Mouse (Mus musculus) MEL (cell line): Measurements from ENCODE around the gene Cyb5d1. TPM values are rescaled to one million over a fixed set of nuclear protein-coding genes. Genes with fewer than 3 reads are reported as not detected.

Experiments used
- DNase-seq: peaks from one replicate; pipeline ENCODE4 v3.0.0; 2011; ENCODE audit warnings: low read depth, low spot score
- H3K27ac ChIP-seq: 2 replicates; pipeline ENCODE4 v1.5.1; 2012; ENCODE audit warnings: low read depth, mild to moderate bottlenecking, control low read depth, low read length, moderate library complexity; ENCODE audit not compliant: control insufficient read depth
- H3K27me3 ChIP-seq, 2 experiments: fragments of 150-350 bp in 1 of 2; sonication (generic) in 1 of 2; 2 replicates each; pipeline ENCODE4 v1.6.1; 2012; ENCODE audit warnings: low read length in 2 of 2, mild to moderate bottlenecking in 2 of 2, improper control_type of control experiment in 1 of 2, moderate library complexity in 1 of 2; ENCODE audit not compliant: insufficient read depth in 2 of 2, control insufficient read depth in 1 of 2
- H3K36me3 ChIP-seq, 2 experiments: 2 replicates each; pipeline ENCODE4 v1.6.1; 2012 to 2014; ENCODE audit warnings: low read length in 2 of 2, improper control_type of control experiment in 1 of 2, inconsistent platforms in 1 of 2, mild to moderate bottlenecking in 1 of 2; ENCODE audit not compliant: insufficient read depth in 2 of 2, control insufficient read depth in 1 of 2
- H3K4me1 ChIP-seq, 2 experiments: fragments of 150-350 bp in 1 of 2; sonication (generic) in 1 of 2; 2 replicates each; pipeline ENCODE4 v1.6.1; 2012; ENCODE audit warnings: low read length in 2 of 2, improper control_type of control experiment in 1 of 2, mild to moderate bottlenecking in 1 of 2; ENCODE audit not compliant: insufficient read depth in 2 of 2, control insufficient read depth in 1 of 2
- H3K4me3 ChIP-seq, 2 experiments: fragments of 150-350 bp in 1 of 2; sonication (generic) in 1 of 2; 2 replicates each; pipeline ENCODE4 v1.5.1; 2012; ENCODE audit warnings: low read depth in 2 of 2, low read length in 2 of 2, mild to moderate bottlenecking in 2 of 2, moderate library complexity in 2 of 2, control low read depth in 1 of 2, improper control_type of control experiment in 1 of 2; ENCODE audit not compliant: control insufficient read depth in 1 of 2, insufficient read depth in 1 of 2
- H3K79me2 ChIP-seq: 2 replicates; pipeline ENCODE4 v1.6.1; 2012; ENCODE audit warnings: mild to moderate bottlenecking, low read length, moderate library complexity; ENCODE audit not compliant: control insufficient read depth, poor library complexity, insufficient read depth
- H3K9ac ChIP-seq: 2 replicates; pipeline ENCODE4 v1.6.1; 2012; ENCODE audit warnings: low read depth, mild to moderate bottlenecking, control low read depth, low read length, moderate library complexity; ENCODE audit not compliant: control insufficient read depth, poor library complexity, severe bottlenecking
- H3K9me3 ChIP-seq: fragments of 150-350 bp; sonication (generic); replicated peaks from 2 replicates; pipeline ENCODE4 v1.6.1; 2012; ENCODE audit warnings: mild to moderate bottlenecking, low read length, improper control_type of control experiment, moderate library complexity; ENCODE audit not compliant: insufficient read depth
- BHLHE40 ChIP-seq: IDR thresholded peaks from 2 replicates; pipeline ENCODE4 v1.6.1; 2012; ENCODE audit warnings: low read depth, mild to moderate bottlenecking, inconsistent platforms, low read length, improper control_type of control experiment, borderline replicate concordance
- CHD2 ChIP-seq: IDR thresholded peaks from 2 replicates; pipeline ENCODE4 v1.6.1; 2011; ENCODE audit warnings: low read length, improper control_type of control experiment
- CTCF ChIP-seq, 3 experiments: IDR thresholded peaks in 2 of 3; conservative IDR thresholded peaks in 1 of 3; 2 replicates each; pipeline ENCODE4 v1.5.1; 2011 to 2012; ENCODE audit warnings: low read length in 3 of 3, low read depth in 2 of 3, mild to moderate bottlenecking in 2 of 3, improper control_type of control experiment in 1 of 3, inconsistent platforms in 1 of 3, mixed read lengths in 1 of 3, moderate library complexity in 1 of 3; ENCODE audit not compliant: control insufficient read depth in 1 of 3, insufficient read depth in 1 of 3, poor library complexity in 1 of 3, severe bottlenecking in 1 of 3
- E2F4 ChIP-seq: IDR thresholded peaks from 2 replicates; pipeline ENCODE4 v1.6.1; 2011; ENCODE audit warnings: low read depth, low read length, improper control_type of control experiment, borderline replicate concordance
- ELF1 ChIP-seq: IDR thresholded peaks from 2 replicates; pipeline ENCODE4 v1.6.1; 2014; ENCODE audit warnings: low read depth, mild to moderate bottlenecking, inconsistent platforms, low read length, improper control_type of control experiment, moderate library complexity
- EP300 ChIP-seq, 2 experiments: IDR thresholded peaks; 2 replicates each; pipeline ENCODE4 v1.6.1; 2011; ENCODE audit warnings: improper control_type of control experiment in 2 of 2, low read length in 2 of 2, low read depth in 1 of 2, mild to moderate bottlenecking in 1 of 2
- ETS1 ChIP-seq: IDR thresholded peaks from 2 replicates; pipeline ENCODE4 v1.6.1; 2012; ENCODE audit warnings: low read depth, mild to moderate bottlenecking, inconsistent platforms, low read length, improper control_type of control experiment, moderate library complexity
- GABPA ChIP-seq: IDR thresholded peaks from 2 replicates; pipeline ENCODE4 v1.6.1; 2012; ENCODE audit warnings: low read depth, mild to moderate bottlenecking, inconsistent platforms, low read length, improper control_type of control experiment, moderate library complexity
- GATA1 ChIP-seq: IDR thresholded peaks from 2 replicates; pipeline ENCODE4 v1.6.1; 2011; ENCODE audit warnings: low read depth, low read length, improper control_type of control experiment
- JUND ChIP-seq: IDR thresholded peaks from 2 replicates; pipeline ENCODE4 v1.6.1; 2011; ENCODE audit warnings: low read depth, mild to moderate bottlenecking, improper control_type of control experiment, low read length
- KAT2A ChIP-seq: conservative IDR thresholded peaks from 2 replicates; pipeline ENCODE4 v1.6.1; 2012; ENCODE audit warnings: low read depth, low read length, improper control_type of control experiment, inconsistent platforms
- MAFK ChIP-seq: IDR thresholded peaks from 2 replicates; pipeline ENCODE4 v1.6.1; 2011; ENCODE audit warnings: low read depth, mild to moderate bottlenecking, low read length, improper control_type of control experiment, borderline replicate concordance
- MAX ChIP-seq: IDR thresholded peaks from 2 replicates; pipeline ENCODE4 v1.6.1; 2011; ENCODE audit warnings: low read length, improper control_type of control experiment
- MAZ ChIP-seq: IDR thresholded peaks from 2 replicates; pipeline ENCODE4 v1.6.1; 2012; ENCODE audit warnings: low read depth, mild to moderate bottlenecking, inconsistent platforms, low read length, improper control_type of control experiment
- MEF2A ChIP-seq: IDR thresholded peaks from 2 replicates; pipeline ENCODE4 v1.6.1; 2014; ENCODE audit warnings: low read depth, mild to moderate bottlenecking, inconsistent platforms, low read length, improper control_type of control experiment; ENCODE audit not compliant: poor library complexity, insufficient replicate concordance, severe bottlenecking; ENCODE audit errors: extremely low read depth
- MXI1 ChIP-seq: IDR thresholded peaks from 2 replicates; pipeline ENCODE4 v1.6.1; 2011; ENCODE audit warnings: mild to moderate bottlenecking, low read depth, low read length, improper control_type of control experiment
- MYB ChIP-seq: IDR thresholded peaks from 2 replicates; pipeline ENCODE4 v1.6.1; 2011; ENCODE audit warnings: mild to moderate bottlenecking, low read depth, low read length, improper control_type of control experiment
- NELFE ChIP-seq: IDR thresholded peaks from 2 replicates; pipeline ENCODE4 v1.6.1; 2011; ENCODE audit warnings: low read depth, low read length, improper control_type of control experiment
- POLR2A ChIP-seq, 2 experiments: IDR thresholded peaks; 2 replicates each; pipeline ENCODE4 v1.6.1; 2011 to 2012; ENCODE audit warnings: low read length in 2 of 2, mild to moderate bottlenecking in 2 of 2, control low read depth in 1 of 2, improper control_type of control experiment in 1 of 2, low read depth in 1 of 2, moderate library complexity in 1 of 2; ENCODE audit not compliant: control insufficient read depth in 1 of 2, insufficient read depth in 1 of 2, poor library complexity in 1 of 2
- POLR2AphosphoS2 ChIP-seq: IDR thresholded peaks from 2 replicates; pipeline ENCODE4 v1.6.1; 2011; ENCODE audit warnings: low read length, improper control_type of control experiment
- POLR2AphosphoS5 ChIP-seq: IDR thresholded peaks from 2 replicates; pipeline ENCODE4 v1.6.1; 2012; ENCODE audit warnings: low read depth, borderline replicate concordance, mild to moderate bottlenecking, inconsistent platforms, low read length, moderate library complexity, mixed read lengths
- RAD21 ChIP-seq: IDR thresholded peaks from 2 replicates; pipeline ENCODE4 v1.6.1; 2011; ENCODE audit warnings: mild to moderate bottlenecking, low read depth, low read length, improper control_type of control experiment
- SIN3A ChIP-seq: IDR thresholded peaks from 2 replicates; pipeline ENCODE4 v1.6.1; 2012; ENCODE audit warnings: low read length, improper control_type of control experiment, inconsistent platforms
- SMC3 ChIP-seq: IDR thresholded peaks from 2 replicates; pipeline ENCODE4 v1.6.1; 2011; ENCODE audit warnings: low read depth, low read length, improper control_type of control experiment
- TBP ChIP-seq: IDR thresholded peaks from 2 replicates; pipeline ENCODE4 v1.8.0; 2011; ENCODE audit warnings: low read depth, low read length, improper control_type of control experiment
- TCF12 ChIP-seq: IDR thresholded peaks from 2 replicates; pipeline ENCODE4 v1.6.1; 2014; ENCODE audit warnings: low read depth, mild to moderate bottlenecking, inconsistent platforms, low read length, improper control_type of control experiment, moderate library complexity
- UBTF ChIP-seq: IDR thresholded peaks from 2 replicates; pipeline ENCODE4 v1.6.1; 2012; ENCODE audit warnings: low read depth, mild to moderate bottlenecking, inconsistent platforms, low read length, improper control_type of control experiment, moderate library complexity, borderline replicate concordance; ENCODE audit not compliant: insufficient read depth
- USF1 ChIP-seq: IDR thresholded peaks from 2 replicates; pipeline ENCODE4 v1.6.1; 2014; ENCODE audit warnings: low read depth, mild to moderate bottlenecking, inconsistent platforms, low read length, improper control_type of control experiment, moderate library complexity
- ZKSCAN1 ChIP-seq: IDR thresholded peaks from 2 replicates; pipeline ENCODE4 v1.6.1; 2012; ENCODE audit warnings: low read depth, mild to moderate bottlenecking, inconsistent platforms, low read length, improper control_type of control experiment, moderate library complexity
- ZMIZ1 ChIP-seq: IDR thresholded peaks from 2 replicates; pipeline ENCODE4 v1.6.1; 2012; ENCODE audit warnings: low read depth, mild to moderate bottlenecking, inconsistent platforms, low read length, improper control_type of control experiment, moderate library complexity
- polyA plus RNA-seq, 2 experiments: library from polyadenylated mRNA; stranded (reverse) in 1 of 2; unstranded in 1 of 2; fragments of >175 nt in 1 of 2; fragments of >200 nt in 1 of 2; gene quantifications; 2 replicates each; pipeline versions ENCODE4 v1.2.1 to v1.2.4; 2012; ENCODE audit warnings: low replicate concordance in 2 of 2, low read depth in 1 of 2; ENCODE audit not compliant: insufficient read length in 2 of 2, insufficient read depth in 1 of 2, missing spikeins in 1 of 2
- total RNA-seq: library from RNA; depleted of rRNA; stranded (reverse); fragments of 300-350 nt; gene quantifications from 2 replicates; pipeline ENCODE4 v1.2.3, GENCODE M21; 2012

The Cyb5d1 gene
- total and polyA plus RNA-seq, 3 experiments: 21.3 to 39.6 TPM; not detected in 1

- peaks cover 0 to 20% of the 10 kb centered on the region in 2 experiments; a peak in 3 of 4 replicates for H3K36me3 ChIP-seq
Measured at GRCm38 (mm10) chr11:69408541-69409377, 13.3 kb upstream of the Cyb5d1 start.

GRCm38 (mm10) chr11:69407724-69408004 lies 12.2 kb upstream of the Cyb5d1 start:
- Histone ChIP-seq H3K9ac (peak overlapping the region; percentile 64), H3K79me2 (peaks cover 42% of the 10 kb centered on the region), H3K4me3 (no peak overlapping the region; a peak in 1 of 4 replicates), H3K9me3 (no peaks in the 10 kb centered on the region), H3K27ac (no peak overlapping the region), H3K4me1 (peaks cover 4 to 14% of the 10 kb centered on the region in 2 experiments; a peak in 3 of 4 replicates), H3K27me3 (no peaks in the 10 kb centered on the region), H3K36me3 (peaks cover 0 to 9% of the 10 kb centered on the region in 2 experiments; a peak in 3 of 4 replicates)
- DNase-seq: no peak
- TF ChIP-seq MAX: no peak
- no peak for TF ChIP-seq TBP
- TF ChIP-seq MXI1: no peak
- no peak for TF ChIP-seq CHD2
- TF ChIP-seq MAZ: no peak
- TF ChIP-seq ETS1: no peak
- TF ChIP-seq GABPA: no peak
- no peak for TF ChIP-seq SIN3A
- no peak for TF ChIP-seq NELFE
- TF ChIP-seq RAD21: no peak
- TF ChIP-seq E2F4: no peak
- TF ChIP-seq USF1: no peak
- no peak for TF ChIP-seq JUND
- no peak for TF ChIP-seq MYB
- TF ChIP-seq TCF12: no peak
- no peak for TF ChIP-seq UBTF
- TF ChIP-seq EP300 (IDR thresholded peaks at IDR 0.05; ENCODE audit: low read depth in 1 of 2, low read length in 2 of 2): no peak

More at GRCm38 (mm10) chr11:69408541-69409377, 13.3 kb upstream of the Cyb5d1 start:
- Histone ChIP-seq H3K4me3 (peak overlapping the region; percentile 68 to 79), H3K9ac (peak overlapping the region; percentile 72), H3K79me2 (peaks cover 48% of the 10 kb centered on the region), H3K27me3 (no peaks in the 10 kb centered on the region), H3K27ac (peak overlapping the region; percentile 81), H3K9me3 (no peaks in the 10 kb centered on the region), H3K4me1 (peaks cover 11 to 25% of the 10 kb centered on the region in 2 experiments)
- DNase-seq: peak; percentile 99
- TF ChIP-seq GABPA (0 out of 2 replicates have a peak, but pooled peaks have one; percentile 30), E2F4 (peak; percentile 56; the same call in 1 of the 2 replicates), CTCF (IDR thresholded peaks at IDR 0.05 in 2 of 3, conservative IDR thresholded peaks at IDR 0.05 in 1 of 3; ENCODE audit: control insufficient read depth in 1 of 3, insufficient read depth in 1 of 3, low read depth in 2 of 3, low read length in 3 of 3, poor library complexity in 1 of 3, severe bottlenecking in 1 of 3) (no peak), ZMIZ1 (0 out of 2 replicates have a peak, but pooled peaks have one; percentile 47), JUND (0 out of 2 replicates have a peak, but pooled peaks have one; percentile 50), SMC3 (0 out of 2 replicates have a peak, but pooled peaks have one; percentile 6), MEF2A (no peak), MXI1 (no peak), ZKSCAN1 (no peak), MYB (no peak), SIN3A (peak; percentile 50; the same call in 1 of the 2 replicates), TBP (peak; percentile 71), ELF1 (0 out of 2 replicates have a peak, but pooled peaks have one; percentile 15), MAZ (no peak), NELFE (peak; percentile 54), ETS1 (no peak; the same call in 1 of the 2 replicates), TCF12 (no peak; the same call in 1 of the 2 replicates), UBTF (0 out of 2 replicates have a peak, but pooled peaks have one; percentile 5), CHD2 (peak; percentile 41), MAX (no peak), RAD21 (no peak), BHLHE40 (no peak), POLR2A (IDR thresholded peaks at IDR 0.05; ENCODE audit: control insufficient read depth in 1 of 2, insufficient read depth in 1 of 2, low read depth in 1 of 2, low read length in 2 of 2, poor library complexity in 1 of 2) (peak in 1 of 2 experiments; percentile 83; a peak in 2 of 4 replicates), POLR2AphosphoS5 (no peak), KAT2A (peak; percentile 39; the same call in 1 of the 2 replicates), MAFK (0 out of 2 replicates have a peak, but pooled peaks have one; percentile 28), GATA1 (no peak), POLR2AphosphoS2 (no peak)
